Comparison of ENCODE assay signal across 29 mouse cellular contexts in genomic region chr11:46373071-46374030, GRCm38 (mm10). TPM values are rescaled to one million over a fixed set of nuclear protein-coding genes. Genes with fewer than 3 reads are reported as not detected.
DNase-seq lines count a peak whose midpoint lies in the region; ATAC-seq and TF ChIP-seq lines count a peak whose summit lies in the region.
"Had no signal": no experiment of that assay in that cellular context is flagged by ENCODE, and none has a peak within 500 bp of the region (broad histone marks: within the 10 kb centered on the region; RNA-seq: fewer than 3 reads in every experiment).

No protein-coding gene starts in this region.

- peaks cover 6% of the 10 kb centered on the region; the same call in 1 of the 2 replicates for H3K4me1 ChIP-seq in limb, embryonic 12.5 days (replicated peaks)
- no peaks in the 10 kb centered on the region; the same call in 1 of the 2 replicates for H3K4me1 ChIP-seq in limb, embryonic 10.5 days
- H3K4me1 ChIP-seq in CH12.LX (ENCODE audit: control insufficient read depth in 1 of 2, insufficient read depth in 2 of 2), result peaks cover 34 to 54% of the 10 kb centered on the region in 2 experiments
- H3K4me1 ChIP-seq in limb, embryonic 13.5 days, result peaks cover 13% of the 10 kb centered on the region
- H3K4me1 ChIP-seq in small intestine, adult 2 months (ENCODE audit: control insufficient read depth, insufficient read depth, insufficient read length, low read length), result no peaks in the 10 kb centered on the region
- no peaks in the 10 kb centered on the region for H3K4me1 ChIP-seq in intestine, postnatal 0 days (replicated peaks; ENCODE audit: control insufficient read depth, insufficient read depth, low read length)
- H3K4me1 ChIP-seq: forebrain, embryonic 10.5 days; heart, embryonic 15.5 days; neural tube, embryonic 12.5 days had no signal

- peak overlapping the region; percentile 62; the same call in 1 of the 2 replicates for H3K27ac ChIP-seq in limb, embryonic 12.5 days
- H3K27ac ChIP-seq in limb, embryonic 10.5 days, result no peak overlapping the region
- H3K27ac ChIP-seq in CH12.LX (ENCODE audit: insufficient read depth, low read depth), result peak overlapping the region; percentile 95
- H3K27ac ChIP-seq in limb, embryonic 13.5 days, result peak overlapping the region; percentile 23; the same call in 1 of the 2 replicates
- H3K27ac ChIP-seq in small intestine, adult 2 months (ENCODE audit: insufficient read depth, low read depth, low read length), result peak overlapping the region; percentile 92
- H3K27ac ChIP-seq in intestine, postnatal 0 days (ENCODE audit: low read depth, low read length), result no peak overlapping the region
- no peak overlapping the region for H3K27ac ChIP-seq in layer of hippocampus, adult 2 months
- H3K27ac ChIP-seq: forebrain, embryonic 10.5 days; heart, embryonic 15.5 days; kidney, postnatal 0 days; neural tube, embryonic 12.5 days; stomach, postnatal 0 days had no signal

- no peak for TF ChIP-seq CTCF in CH12.LX (conservative IDR thresholded peaks at IDR 0.05 in 1 of 2, IDR thresholded peaks at IDR 0.05 in 1 of 2; ENCODE audit: low read depth in 2 of 2, low read length in 2 of 2)
- TF ChIP-seq CTCF in small intestine, adult 2 months (IDR thresholded peaks at IDR 0.05; ENCODE audit: extremely low read depth, insufficient read length, insufficient replicate concordance, low read depth, low read length), result no peak
- TF ChIP-seq CTCF in intestine, postnatal 0 days (IDR thresholded peaks at IDR 0.05; ENCODE audit: low read depth), result no peak
- no peak for TF ChIP-seq CTCF in layer of hippocampus, adult 2 months (conservative IDR thresholded peaks at IDR 0.05)

- no peaks in the 10 kb centered on the region for H3K79me2 ChIP-seq in CH12.LX (replicated peaks; ENCODE audit: control insufficient read depth, extremely low read depth, insufficient read depth, poor library complexity, severe bottlenecking)

- H3K9ac ChIP-seq in limb, embryonic 12.5 days (replicated peaks), result no peak overlapping the region
- peak overlapping the region; percentile 81 for H3K9ac ChIP-seq in CH12.LX (ENCODE audit: insufficient read depth, low read depth)
- no peak overlapping the region for H3K9ac ChIP-seq in limb, embryonic 13.5 days
- no peak overlapping the region for H3K9ac ChIP-seq in intestine, postnatal 0 days (ENCODE audit: low read depth, low read length)
- H3K9ac ChIP-seq: heart, embryonic 15.5 days; liver, postnatal 0 days; neural tube, embryonic 12.5 days had no signal

- no peak; the same call in none of the 2 replicates for TF ChIP-seq RAD21 in CH12.LX (IDR thresholded peaks at IDR 0.05; ENCODE audit: low read depth, low read length)

- 73% methylated on average over 13 of the region's 13 CpGs for WGBS in limb, embryonic 12.5 days
- 91% methylated on average over 13 of the region's 13 CpGs for WGBS in limb, embryonic 10.5 days
- 68% methylated on average over 13 of the region's 13 CpGs for WGBS in limb, embryonic 13.5 days
- WGBS in small intestine, adult 2 months, result 67% methylated on average over 13 of the region's 13 CpGs
- 81% methylated on average over 13 of the region's 13 CpGs for WGBS in intestine, postnatal 0 days

- DNase-seq in limb, embryonic 10.5 days (ENCODE audit: low spot score), result no peak
- peak; percentile 64 for DNase-seq in CH12.LX (ENCODE audit: extremely low read depth)
- no peak for DNase-seq in adrenal gland, adult 2 months
- no peak for DNase-seq in layer of hippocampus, adult 2 months (ENCODE audit: low spot score in 2 of 2)
- DNase-seq: adrenal gland, postnatal 10 days; cerebellum, adult 11 months; cerebellum, postnatal 36 days; heart, adult 18-20 months; kidney, adult 18-20 months; layer of hippocampus, postnatal 36 days; liver, postnatal 0 days; right cerebral cortex, adult 18-20 months; thymus, postnatal 36 days had no signal

- H3K4me3 ChIP-seq in limb, embryonic 12.5 days (replicated peaks), result no peak overlapping the region
- no peak overlapping the region for H3K4me3 ChIP-seq in limb, embryonic 10.5 days
- peak overlapping the region in 1 of 3 experiments; percentile 25 for H3K4me3 ChIP-seq in CH12.LX (replicated peaks in 1 of 3; ENCODE audit: low read depth in 2 of 3, low read length in 2 of 3, poor library complexity in 1 of 3)
- no peak overlapping the region for H3K4me3 ChIP-seq in limb, embryonic 13.5 days
- H3K4me3 ChIP-seq in small intestine, adult 2 months (ENCODE audit: low read depth, low read length), result no peak overlapping the region
- H3K4me3 ChIP-seq in intestine, postnatal 0 days (ENCODE audit: low read depth, low read length), result no peak overlapping the region
- no peak overlapping the region for H3K4me3 ChIP-seq in layer of hippocampus, adult 2 months
- H3K4me3 ChIP-seq: forebrain, embryonic 10.5 days; heart, embryonic 15.5 days; neural tube, embryonic 12.5 days had no signal

- no peaks in the 10 kb centered on the region for H3K27me3 ChIP-seq in limb, embryonic 12.5 days
- no peaks in the 10 kb centered on the region for H3K27me3 ChIP-seq in limb, embryonic 10.5 days (ENCODE audit: low read depth, poor library complexity, severe bottlenecking)
- H3K27me3 ChIP-seq in CH12.LX (replicated peaks), result no peaks in the 10 kb centered on the region
- H3K27me3 ChIP-seq in limb, embryonic 13.5 days, result no peaks in the 10 kb centered on the region
- H3K27me3 ChIP-seq in small intestine, adult 2 months (ENCODE audit: control insufficient read depth, insufficient read depth, low read length), result no peaks in the 10 kb centered on the region
- no peaks in the 10 kb centered on the region for H3K27me3 ChIP-seq in intestine, postnatal 0 days (replicated peaks; ENCODE audit: control insufficient read depth, insufficient read depth, low read length)
- H3K27me3 ChIP-seq: heart, embryonic 15.5 days; neural tube, embryonic 12.5 days had no signal

- in situ Hi-C loops in CH12.LX (cut with MboI; ENCODE audit: low pct_ligation_motif_present, low pct_unique_long_range_greater_than_20kb, low sequenced_read_pairs), result no loop called here

- H3K9me3 ChIP-seq in limb, embryonic 12.5 days, result no peaks in the 10 kb centered on the region
- H3K9me3 ChIP-seq in limb, embryonic 10.5 days (replicated peaks), result no peaks in the 10 kb centered on the region
- H3K9me3 ChIP-seq in CH12.LX (replicated peaks; ENCODE audit: low read length), result no peaks in the 10 kb centered on the region
- H3K9me3 ChIP-seq in limb, embryonic 13.5 days, result no peaks in the 10 kb centered on the region
- H3K9me3 ChIP-seq in intestine, postnatal 0 days (ENCODE audit: control insufficient read depth), result no peaks in the 10 kb centered on the region
- H3K9me3 ChIP-seq: forebrain, embryonic 10.5 days; heart, embryonic 15.5 days; neural tube, embryonic 12.5 days had no signal

- H3K36me3 ChIP-seq in limb, embryonic 12.5 days, result no peaks in the 10 kb centered on the region
- H3K36me3 ChIP-seq in limb, embryonic 10.5 days, result no peaks in the 10 kb centered on the region
- H3K36me3 ChIP-seq in CH12.LX (replicated peaks in 1 of 2; ENCODE audit: control insufficient read depth in 1 of 2, insufficient read depth in 1 of 2, low read length in 1 of 2), result no peaks in the 10 kb centered on the region
- no peaks in the 10 kb centered on the region for H3K36me3 ChIP-seq in limb, embryonic 13.5 days
- H3K36me3 ChIP-seq in small intestine, adult 2 months (ENCODE audit: control insufficient read depth, insufficient read depth, low read length), result no peaks in the 10 kb centered on the region
- no peaks in the 10 kb centered on the region for H3K36me3 ChIP-seq in intestine, postnatal 0 days (ENCODE audit: control insufficient read depth, insufficient read depth)
- H3K36me3 ChIP-seq: forebrain, embryonic 10.5 days; heart, embryonic 15.5 days; neural tube, embryonic 12.5 days had no signal

- peak; percentile 27 for TF ChIP-seq POLR2A in CH12.LX (IDR thresholded peaks at IDR 0.05; ENCODE audit: low read depth, low read length)
- TF ChIP-seq POLR2A in small intestine, adult 2 months (IDR thresholded peaks at IDR 0.05; ENCODE audit: low read depth, low read length), result no peak

- no peak overlapping the region for H3K4me2 ChIP-seq in limb, embryonic 12.5 days
- H3K4me2 ChIP-seq in CH12.LX (ENCODE audit: insufficient read depth, low read depth, poor library complexity, severe bottlenecking), result peak overlapping the region; percentile 89
- H3K4me2 ChIP-seq in limb, embryonic 13.5 days (replicated peaks), result no peak overlapping the region
- no peak overlapping the region for H3K4me2 ChIP-seq in intestine, postnatal 0 days (replicated peaks; ENCODE audit: low read depth)
- H3K4me2 ChIP-seq: heart, embryonic 15.5 days; neural tube, embryonic 12.5 days had no signal

- dilution Hi-C loops in CH12.LX (cut with MboI; ENCODE audit: extremely low pct_ligation_motif_present, extremely low pct_unique_long_range_greater_than_20kb, low sequenced_read_pairs), result no loop called here

- TF ChIP-seq EP300 in CH12.LX (IDR thresholded peaks at IDR 0.05; ENCODE audit: low read length), result peak; percentile 89

- ATAC-seq in limb, embryonic 12.5 days (ENCODE audit: insufficient number of reproducible peaks, insufficient read depth, low FRiP score, low TSS enrichment, low read depth), result 0 out of 2 replicates have a peak, but pooled peaks have one; percentile 26
- no peak for ATAC-seq in limb, embryonic 13.5 days (ENCODE audit: low FRiP score, low read depth)
- ATAC-seq in intestine, postnatal 0 days, result no peak
- ATAC-seq: hindbrain, embryonic 16.5 days; liver, postnatal 0 days had no signal

RNA-seq across cellular contexts. Expression of gene Itk, which starts 16.0 kb away (rescaled TPM):
- not detected in 2 replicates for polyA plus RNA-seq in limb, embryonic 12.5 days (2016; fragmentation: Nextera tagmentation; extraction: Ambion mirVana)
- not detected in 2 replicates for polyA plus RNA-seq in limb, embryonic 10.5 days (2016; fragmentation: Nextera tagmentation; extraction: Ambion mirVana)
- 0.29 and 0.64 TPM in 2 replicates for total RNA-seq in CH12.LX (2012; rRNA removed)
- total RNA-seq in CH12.LX (2014; rRNA removed), result 0.11 and 0.14 TPM in 2 replicates
- 0.14 and 0.17 TPM in 2 replicates for polyA plus RNA-seq in CH12.LX (2012; ENCODE audit: insufficient read length, low read depth)
- 0.04 and 0.10 TPM in 2 replicates for polyA plus RNA-seq in limb, embryonic 13.5 days (2015; fragmentation: Nextera tagmentation; extraction: Ambion mirVana)
- 0.52 and 1.1 TPM in 2 replicates for polyA plus RNA-seq in small intestine, adult 2 months (2012; rRNA removed)
- under 1 TPM; 0.17 to 0.28 TPM for total RNA-seq in adrenal gland, adult 2 months (2021)
- 0.03 and 0.11 TPM in 2 replicates for polyA plus RNA-seq in adrenal gland, adult 2 months (2012; rRNA removed)
- 0.07 and 0.09 TPM in 2 replicates for polyA plus RNA-seq in intestine, postnatal 0 days (2015; fragmentation: Nextera tagmentation; extraction: Ambion mirVana)
- under 1 TPM; 0.27 to 0.38 TPM for total RNA-seq in layer of hippocampus, adult 2 months (2021)
- total RNA-seq: gastrocnemius, adult 8-10 months had no signal
- polyA plus RNA-seq: forebrain, embryonic 10.5 days; hindbrain, embryonic 16.5 days; neural tube, embryonic 12.5 days had no signal

RNA-seq across cellular contexts. Expression of gene Fam71b, which starts 23.0 kb away (rescaled TPM):
- not detected in 2 replicates for polyA plus RNA-seq in limb, embryonic 12.5 days (2016; fragmentation: Nextera tagmentation; extraction: Ambion mirVana)
- not detected in 2 replicates for polyA plus RNA-seq in limb, embryonic 10.5 days (2016; fragmentation: Nextera tagmentation; extraction: Ambion mirVana)
- total RNA-seq in CH12.LX (2012; rRNA removed) (2.6 and 2.7 TPM in 2 replicates), CH12.LX (2014; rRNA removed) (0.46 TPM in 1 of 2 replicates, not detected in the other)
- polyA plus RNA-seq in CH12.LX (2012; ENCODE audit: insufficient read length, low read depth), result 2.4 and 2.6 TPM in 2 replicates
- not detected in 2 replicates for polyA plus RNA-seq in limb, embryonic 13.5 days (2015; fragmentation: Nextera tagmentation; extraction: Ambion mirVana)
- 0.33 and 0.38 TPM in 2 replicates for polyA plus RNA-seq in small intestine, adult 2 months (2012; rRNA removed)
- not detected for total RNA-seq in adrenal gland, adult 2 months (2021)
- not detected in 2 replicates for polyA plus RNA-seq in adrenal gland, adult 2 months (2012; rRNA removed)
- polyA plus RNA-seq in intestine, postnatal 0 days (2015; fragmentation: Nextera tagmentation; extraction: Ambion mirVana), result not detected in 2 replicates
- not detected for total RNA-seq in layer of hippocampus, adult 2 months (2021)
- total RNA-seq: adrenal gland, postnatal 10 days; gastrocnemius, adult 8-10 months; heart, adult 18-20 months; hematopoietic stem cell, adult 5-6 weeks; layer of hippocampus, adult 18-20 months; layer of hippocampus, postnatal 36 days; left cerebral cortex, postnatal 14 days; liver, adult 2 months had no signal
- polyA plus RNA-seq: brain, embryonic 14.5 days; forebrain, embryonic 10.5 days; heart, embryonic 15.5 days; hindbrain, embryonic 16.5 days; kidney, postnatal 0 days; liver, adult 2 months; liver, postnatal 0 days; neural tube, embryonic 12.5 days; stomach, postnatal 0 days had no signal

Comparison
In these comparisons a context has a peak if more than half of its experiments do, and no peak if none do; other contexts are left out.
1. H3K27ac ChIP-seq: peak in limb, embryonic 12.5 days (single experiment), CH12.LX (single experiment), limb, embryonic 13.5 days (single experiment) and small intestine, adult 2 months (single experiment); none in limb, embryonic 10.5 days (single experiment), intestine, postnatal 0 days (single experiment) and layer of hippocampus, adult 2 months (single experiment).